Mouse (Mus musculus) megakaryocyte, embryonic 14.5 days (primary cell): ENCODE data around the gene Ncapg2. TPM values are rescaled to one million over a fixed set of nuclear protein-coding genes. Genes with fewer than 3 reads are reported as not detected.

Experiments
- H3K27me3 ChIP-seq: replicated peaks from 2 replicates; pipeline ENCODE3; 2012; ENCODE audit warnings: inconsistent platforms
- H3K36me3 ChIP-seq: replicated peaks from 2 replicates; pipeline ENCODE3; 2012; ENCODE audit warnings: low read length, inconsistent platforms, mixed read lengths
- H3K4me1 ChIP-seq: 2 replicates; pipeline ENCODE4 v1.6.1; 2012; ENCODE audit warnings: inconsistent platforms
- H3K4me3 ChIP-seq: replicated peaks from 2 replicates; pipeline ENCODE3; 2012; ENCODE audit warnings: moderate library complexity, mild to moderate bottlenecking, inconsistent platforms
- H3K9me3 ChIP-seq: 2 replicates; pipeline ENCODE4 v1.6.1; 2012; ENCODE audit warnings: inconsistent platforms
- FLI1 ChIP-seq: IDR thresholded peaks from 2 replicates; pipeline ENCODE4 v1.6.1; 2012; ENCODE audit warnings: low read length, inconsistent platforms, mixed read lengths
- GATA1 ChIP-seq: IDR thresholded peaks from 3 replicates; pipeline ENCODE4 v1.6.1; 2012; ENCODE audit warnings: mixed read lengths, low read length, inconsistent platforms, borderline replicate concordance
- polyA plus RNA-seq: library from polyadenylated mRNA; stranded (reverse); fragments of >175 nt; gene quantifications from 2 replicates; pipeline ENCODE4 v1.2.3, GENCODE M21; 2012; ENCODE audit warnings: low replicate concordance; ENCODE audit not compliant: insufficient read depth

The Ncapg2 gene
- polyA plus RNA-seq, 1 experiment = 0.40 TPM

DNA sequence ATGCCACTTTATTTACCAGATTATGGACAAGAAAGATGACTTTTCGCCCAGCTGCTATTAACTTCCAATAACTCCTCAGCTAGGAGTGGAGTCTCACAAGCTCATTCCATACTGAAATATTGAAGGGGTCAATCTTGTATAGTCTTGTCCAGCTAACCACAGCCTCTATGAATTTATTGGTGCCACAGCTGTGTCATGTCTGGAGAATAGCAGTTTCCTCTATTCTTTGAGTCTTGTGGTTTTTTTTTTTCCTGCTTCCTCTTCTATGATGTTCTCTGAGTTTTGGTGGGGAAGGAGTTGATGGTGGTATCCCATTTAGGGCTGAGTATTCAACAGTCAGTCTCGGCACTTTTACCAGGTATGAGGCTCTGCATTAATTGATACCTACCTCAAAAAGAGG lies 30.0 kb downstream of the Ncapg2 start:
- TF ChIP-seq FLI1 (no peak), GATA1 (no peak)
- no peaks in the 10 kb centered on the region for H3K27me3 ChIP-seq
- H3K4me1 ChIP-seq = peaks cover 9% of the 10 kb centered on the region
- no peak overlapping the region for H3K4me3 ChIP-seq
- no peaks in the 10 kb centered on the region for H3K9me3 ChIP-seq
- H3K36me3 ChIP-seq = peaks cover 84% of the 10 kb centered on the region

- Histone ChIP-seq H3K4me1 (peaks cover 9% of the 10 kb centered on the region), H3K4me3 (no peak overlapping the region), H3K36me3 (peaks cover 84% of the 10 kb centered on the region), H3K9me3 (no peaks in the 10 kb centered on the region), H3K27me3 (no peaks in the 10 kb centered on the region)
- TF ChIP-seq GATA1 (no peak), FLI1 (no peak)
Observed at GRCm38 (mm10) chr12:116436125-116436524, 30.9 kb downstream of the Ncapg2 start.

- H3K27me3 ChIP-seq = no peaks in the 10 kb centered on the region
- TF ChIP-seq FLI1 = no peak
- no peak for TF ChIP-seq GATA1
- no peak overlapping the region for H3K4me3 ChIP-seq
- peaks cover 87% of the 10 kb centered on the region for H3K36me3 ChIP-seq
- H3K4me1 ChIP-seq = peaks cover 8% of the 10 kb centered on the region
- H3K9me3 ChIP-seq = no peaks in the 10 kb centered on the region
Observed at GRCm38 (mm10) chr12:116438591-116438990, 33.4 kb downstream of the Ncapg2 start.

DNA sequence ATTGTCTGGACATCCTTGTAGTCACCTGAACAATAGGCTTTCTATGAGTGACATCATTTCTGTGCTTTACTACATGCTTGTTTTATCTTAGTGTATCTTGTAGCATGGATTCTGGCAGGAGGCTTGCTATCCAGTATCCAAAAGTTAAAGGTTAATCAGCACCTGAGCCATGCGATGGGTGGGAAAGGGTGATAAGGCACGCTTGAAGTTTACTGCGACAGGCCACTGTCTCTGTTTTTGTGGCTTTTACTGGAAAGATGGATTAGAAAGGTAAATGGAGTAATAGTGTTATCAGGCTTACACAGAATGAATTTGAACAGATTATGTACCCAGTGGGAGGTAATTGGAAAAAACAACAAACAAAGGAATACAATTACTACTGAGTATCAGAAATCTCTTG lies 37.0 kb downstream of the Ncapg2 start:
- H3K4me1 ChIP-seq = no peaks in the 10 kb centered on the region
- H3K27me3 ChIP-seq = no peaks in the 10 kb centered on the region
- TF ChIP-seq GATA1 (no peak), FLI1 (no peak)
- H3K9me3 ChIP-seq = no peaks in the 10 kb centered on the region
- H3K4me3 ChIP-seq = no peak overlapping the region
- peaks cover 94% of the 10 kb centered on the region for H3K36me3 ChIP-seq

DNA sequence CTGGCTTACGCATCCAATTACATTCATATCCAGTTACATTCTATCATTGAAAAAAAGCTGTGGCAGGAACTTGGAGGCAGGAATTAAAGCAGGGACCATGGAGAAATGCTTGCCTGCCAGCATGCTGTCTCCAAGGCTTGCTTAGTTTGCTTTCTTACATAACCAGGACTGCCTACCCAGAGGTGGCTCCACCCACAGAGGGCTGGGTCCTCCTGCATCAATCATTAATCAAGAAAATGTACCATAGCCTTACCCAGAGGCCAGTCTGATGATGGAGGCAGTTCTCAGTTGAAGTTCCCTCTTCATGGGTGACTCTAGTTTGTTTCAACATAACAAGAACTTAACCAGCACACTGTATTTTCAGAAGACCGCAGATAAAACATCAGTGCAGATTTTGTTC lies 44.3 kb downstream of the Ncapg2 start:
- no peak for TF ChIP-seq FLI1
- no peak for TF ChIP-seq GATA1
- Histone ChIP-seq H3K9me3 (no peaks in the 10 kb centered on the region), H3K36me3 (peaks cover 85% of the 10 kb centered on the region), H3K4me1 (no peaks in the 10 kb centered on the region), H3K27me3 (no peaks in the 10 kb centered on the region), H3K4me3 (no peak overlapping the region)

DNA sequence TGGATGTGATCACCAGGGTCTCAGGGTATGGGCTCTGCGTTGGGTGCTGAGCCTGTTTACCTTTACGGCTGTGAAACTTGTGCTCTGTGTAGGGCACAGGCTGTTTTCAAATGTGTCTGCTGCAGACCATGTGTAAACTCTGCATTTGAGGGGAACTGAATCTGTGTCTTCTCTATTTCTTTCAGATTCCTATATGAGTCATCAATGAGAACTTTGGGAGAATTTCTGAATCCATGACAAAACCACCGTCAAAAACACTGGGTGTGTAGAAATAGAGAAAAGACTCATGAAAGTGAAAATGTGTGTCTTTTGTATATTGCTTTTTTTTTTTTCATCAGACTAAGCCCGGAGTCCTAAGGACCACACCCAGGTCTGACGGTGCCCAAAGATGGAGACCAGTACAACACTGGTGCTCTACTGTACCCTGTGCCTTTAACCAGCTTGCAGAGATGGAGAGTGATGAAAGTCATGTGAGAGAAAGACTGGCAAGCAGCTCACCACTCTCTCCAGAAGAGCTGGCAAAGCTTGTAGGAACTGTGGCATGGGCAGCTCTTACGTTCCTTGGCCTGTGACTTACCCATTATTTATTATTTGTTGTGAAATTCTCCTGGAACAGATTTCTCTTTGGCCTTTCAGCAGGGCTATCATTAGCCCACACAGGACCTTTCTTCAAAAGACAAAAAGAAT lies 55.3 kb downstream of the Ncapg2 start:
- H3K36me3 ChIP-seq = peaks cover 58% of the 10 kb centered on the region
- no peaks in the 10 kb centered on the region for H3K27me3 ChIP-seq
- H3K9me3 ChIP-seq = no peaks in the 10 kb centered on the region

DNA sequence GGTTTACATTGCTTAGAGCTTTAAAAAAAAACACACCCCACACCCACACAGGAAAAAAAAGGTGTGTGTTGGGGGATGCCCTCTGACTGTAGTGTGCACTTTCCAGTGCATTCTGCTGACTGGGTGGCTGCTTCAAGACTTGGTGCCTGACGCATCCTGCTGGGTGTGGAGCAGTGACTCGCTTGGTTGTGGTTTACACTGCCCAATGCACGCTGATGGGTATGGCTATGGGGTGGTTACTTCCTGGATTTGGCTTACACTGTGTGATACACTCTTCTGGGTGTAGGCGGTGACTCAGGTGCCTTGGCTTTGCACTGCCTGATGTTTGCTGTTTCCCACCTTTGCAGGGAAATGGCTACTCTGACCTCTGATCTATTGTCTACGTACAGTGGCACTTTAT lies 61.8 kb downstream of the Ncapg2 start:
- H3K27me3 ChIP-seq = no peaks in the 10 kb centered on the region
- peak overlapping the region; percentile 0 for H3K4me3 ChIP-seq
- H3K9me3 ChIP-seq = no peaks in the 10 kb centered on the region
- H3K36me3 ChIP-seq = peaks cover 28% of the 10 kb centered on the region
- TF ChIP-seq GATA1 = no peak
- TF ChIP-seq FLI1 = no peak
- peaks cover 13% of the 10 kb centered on the region for H3K4me1 ChIP-seq

More for the DNA sequence above, 55.3 kb downstream of the Ncapg2 start:
- TF ChIP-seq GATA1 = no peak
- no peak for TF ChIP-seq FLI1
- Histone ChIP-seq H3K4me1 (no peaks in the 10 kb centered on the region), H3K4me3 (no peak overlapping the region)

GRCm38 (mm10) chr12:116468348-116468747 lies 63.1 kb downstream of the Ncapg2 start:
- H3K4me1 ChIP-seq = peaks cover 13% of the 10 kb centered on the region
- TF ChIP-seq GATA1 (no peak), FLI1 (no peak)
- peaks cover 20% of the 10 kb centered on the region for H3K36me3 ChIP-seq
- no peaks in the 10 kb centered on the region for H3K27me3 ChIP-seq
- no peaks in the 10 kb centered on the region for H3K9me3 ChIP-seq
- H3K4me3 ChIP-seq = no peak overlapping the region

DNA sequence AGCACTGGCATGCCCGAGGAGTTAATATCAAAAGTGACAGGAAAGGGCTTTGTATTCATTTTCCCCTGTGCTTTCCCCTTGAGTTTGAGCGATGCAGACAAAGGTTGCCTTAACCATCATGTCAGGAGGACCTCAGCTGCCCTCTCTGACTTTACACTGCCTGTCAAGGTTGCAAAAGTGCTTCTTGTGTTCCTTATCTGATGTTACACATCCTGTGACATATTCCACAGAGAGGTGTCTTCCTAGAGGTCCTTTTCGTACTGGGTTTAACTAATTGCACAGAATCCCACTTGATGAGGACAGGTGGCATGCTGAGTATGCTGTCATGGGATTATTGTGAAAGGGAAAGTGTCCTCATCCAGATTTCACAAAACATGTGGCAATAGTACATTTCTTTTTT lies 63.9 kb downstream of the Ncapg2 start:
- TF ChIP-seq GATA1 (no peak), FLI1 (no peak)
- no peaks in the 10 kb centered on the region for H3K27me3 ChIP-seq
- H3K4me3 ChIP-seq = no peak overlapping the region
- peaks cover 13% of the 10 kb centered on the region for H3K4me1 ChIP-seq
- peaks cover 14% of the 10 kb centered on the region for H3K36me3 ChIP-seq
- H3K9me3 ChIP-seq = no peaks in the 10 kb centered on the region

DNA sequence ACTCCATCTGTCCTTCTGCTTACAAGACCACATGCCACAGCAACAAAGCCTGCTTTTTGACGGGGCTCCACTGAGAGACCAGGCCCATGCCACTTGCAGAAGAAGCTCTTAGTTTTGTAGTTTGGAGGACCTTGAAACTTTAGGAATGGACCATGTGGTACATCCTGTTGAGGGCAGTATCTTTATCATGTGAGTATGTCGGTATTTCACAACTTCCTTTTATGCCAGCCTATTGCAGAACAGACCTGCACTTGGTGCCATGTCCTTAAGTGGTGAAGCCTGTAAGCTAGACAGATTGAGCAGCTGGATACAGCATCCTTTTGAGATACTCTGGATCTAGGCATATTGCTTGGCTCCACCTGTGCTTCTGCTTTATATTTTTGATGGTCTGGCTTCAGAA lies 68.1 kb downstream of the Ncapg2 start:
- Histone ChIP-seq H3K9me3 (no peaks in the 10 kb centered on the region), H3K36me3 (no peaks in the 10 kb centered on the region), H3K4me1 (no peaks in the 10 kb centered on the region; the same call in 1 of the 2 replicates), H3K4me3 (no peak overlapping the region), H3K27me3 (no peaks in the 10 kb centered on the region)
- TF ChIP-seq GATA1 (no peak), FLI1 (no peak)

DNA sequence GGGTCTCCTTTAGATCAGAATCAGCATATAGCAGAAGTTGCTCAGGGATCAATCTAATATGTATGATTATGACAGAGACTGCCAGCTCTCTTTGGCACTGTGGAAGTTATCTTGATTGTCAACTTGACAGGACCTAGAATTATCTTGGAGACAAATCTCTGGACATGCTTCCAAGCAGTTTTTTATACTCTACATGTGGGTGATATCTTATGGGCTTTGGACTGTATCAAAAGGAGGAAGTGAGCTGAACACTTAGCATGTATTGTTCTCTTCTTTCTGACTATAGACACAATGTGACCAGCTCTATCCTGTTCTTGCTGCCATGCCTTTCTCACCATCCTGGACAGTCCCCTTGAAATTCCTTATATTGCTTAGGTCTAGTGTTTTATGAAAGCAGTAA lies 68.6 kb downstream of the Ncapg2 start:
- no peaks in the 10 kb centered on the region for H3K36me3 ChIP-seq
- no peaks in the 10 kb centered on the region for H3K9me3 ChIP-seq
- H3K4me3 ChIP-seq = no peak overlapping the region
- TF ChIP-seq FLI1 = no peak
- TF ChIP-seq GATA1 = no peak
- H3K4me1 ChIP-seq = no peaks in the 10 kb centered on the region; the same call in 1 of the 2 replicates
- H3K27me3 ChIP-seq = no peaks in the 10 kb centered on the region
